In the genomic region with DNA sequence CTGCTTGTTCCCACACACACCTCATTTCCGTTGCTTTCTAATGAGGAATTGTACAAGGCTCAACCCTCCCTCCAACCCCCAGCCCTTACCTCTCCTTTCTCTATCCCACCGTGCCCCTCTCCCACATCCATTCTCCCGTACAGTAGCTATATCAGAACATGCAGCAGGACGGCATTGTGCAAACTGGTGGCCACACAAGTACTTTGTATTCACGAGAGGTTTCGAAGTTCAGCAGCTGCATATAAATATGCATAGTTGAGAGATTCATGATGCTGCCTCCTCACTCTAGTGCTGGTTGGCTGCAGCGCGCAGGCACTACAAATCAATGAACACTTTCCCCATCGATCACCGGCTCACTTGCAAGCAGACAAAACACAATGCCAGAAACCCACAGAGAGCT, we compare ENCODE assay signal across 7 mouse cellular contexts.
A peak's percentile ranks its signal among the peaks of the same experiment; 100 is the strongest.
DNase-seq lines count a peak whose midpoint lies in the region; ATAC-seq and TF ChIP-seq lines count a peak whose summit lies in the region.

No protein-coding gene starts in this region.

- H3K9ac ChIP-seq in midbrain, postnatal 0 days (replicated peaks; ENCODE audit: low read length, poor library complexity, severe bottlenecking) = peak overlapping the region; percentile 64

- DNase-seq in cerebellum, adult 9-11 months = peak; percentile 14
- peak; percentile 19 for DNase-seq in embryo, embryonic 11.5 days (ENCODE audit: low read depth, low spot score)
- DNase-seq in layer of hippocampus, adult 2 months (ENCODE audit: low spot score in 2 of 2) = peak; percentile 47 to 67
- peak; percentile 87 for DNase-seq in midbrain, postnatal 0 days (ENCODE audit: low spot score)
- DNase-seq in Muller cell, postnatal 12 days (ENCODE audit: inconsistent ontology term) = no peak
- DNase-seq in thymus, postnatal 25 days = no peak

- peak overlapping the region; percentile 56 for H3K4me2 ChIP-seq in midbrain, postnatal 0 days (ENCODE audit: low read depth, low read length, poor library complexity, severe bottlenecking)

- no peaks in the 10 kb centered on the region for H3K27me3 ChIP-seq in midbrain, postnatal 0 days (ENCODE audit: insufficient read depth, low read length)

- no peaks in the 10 kb centered on the region for H3K36me3 ChIP-seq in midbrain, postnatal 0 days (ENCODE audit: insufficient read depth, low read length)

- no peaks in the 10 kb centered on the region for H3K4me1 ChIP-seq in midbrain, postnatal 0 days (ENCODE audit: insufficient read depth, low read length)

- H3K27ac ChIP-seq in layer of hippocampus, adult 2 months = peak overlapping the region; percentile 85
- peak overlapping the region; percentile 94 for H3K27ac ChIP-seq in midbrain, postnatal 0 days (ENCODE audit: low read depth, low read length)

- TF ChIP-seq CTCF in layer of hippocampus, adult 2 months (conservative IDR thresholded peaks at IDR 0.05) = no peak
- no peak for TF ChIP-seq CTCF in midbrain, postnatal 0 days (IDR thresholded peaks at IDR 0.05)

- no peaks in the 10 kb centered on the region for H3K9me3 ChIP-seq in midbrain, postnatal 0 days (ENCODE audit: low read length)

- ATAC-seq in midbrain, postnatal 0 days (ENCODE audit: low FRiP score) = peak; percentile 94
- ATAC-seq in activated CD4-positive, CD25-positive, alpha-beta regulatory T cell, adult 4 months = no peak

- 11% methylated on average over 10 of the region's 10 CpGs for WGBS in midbrain, postnatal 0 days

- peak overlapping the region; percentile 55 for H3K4me3 ChIP-seq in layer of hippocampus, adult 2 months
- peak overlapping the region; percentile 32; the same call in 1 of the 2 replicates for H3K4me3 ChIP-seq in midbrain, postnatal 0 days (ENCODE audit: low read depth, low read length)

Comparison
In these comparisons a context has a peak if more than half of its experiments do, and no peak if none do; other contexts are left out.
1. DNase-seq: peak in cerebellum, adult 9-11 months (single experiment), embryo, embryonic 11.5 days (single experiment), layer of hippocampus, adult 2 months (2 of 2) and midbrain, postnatal 0 days (single experiment); none in Muller cell, postnatal 12 days (single experiment) and thymus, postnatal 25 days (single experiment).